Mouse (Mus musculus): Measurements from ENCODE around the gene Lenep.

GRCm38 (mm10) chr3:89448720-89449537 is 46.3 kb upstream of the Lenep start:
- TF ChIP-seq POLR2A (IDR thresholded peaks at IDR 0.05; ENCODE audit: borderline replicate concordance, insufficient read depth, low read length) (no peak), CTCF (IDR thresholded peaks at IDR 0.05; ENCODE audit: borderline replicate concordance, insufficient read depth, low read depth, low read length) (no peak)

All from cerebellum, adult 2 months (tissue).